Mouse (Mus musculus) G1E (cell line): ENCODE measurements around the gene Myzap.

Experiments used
- CTCF ChIP-seq: IDR thresholded peaks from 2 replicates; pipeline ENCODE4 v1.5.1; 2012; ENCODE audit warnings: low read depth, low read length, inconsistent platforms, mixed read lengths
- GATA1 ChIP-seq: IDR thresholded peaks from 2 replicates; pipeline ENCODE4 v1.6.1; 2012; ENCODE audit warnings: borderline replicate concordance, low read length, inconsistent platforms, mixed read lengths
- GATA2 ChIP-seq: IDR thresholded peaks from 2 replicates; pipeline ENCODE4 v1.6.1; 2012; ENCODE audit warnings: low read depth, low read length, inconsistent platforms, borderline replicate concordance
- POLR2AphosphoS5 ChIP-seq: IDR thresholded peaks from 2 replicates; pipeline ENCODE4 v1.6.1; 2012; ENCODE audit warnings: low read depth, low read length, inconsistent platforms; ENCODE audit not compliant: insufficient replicate concordance

DNA sequence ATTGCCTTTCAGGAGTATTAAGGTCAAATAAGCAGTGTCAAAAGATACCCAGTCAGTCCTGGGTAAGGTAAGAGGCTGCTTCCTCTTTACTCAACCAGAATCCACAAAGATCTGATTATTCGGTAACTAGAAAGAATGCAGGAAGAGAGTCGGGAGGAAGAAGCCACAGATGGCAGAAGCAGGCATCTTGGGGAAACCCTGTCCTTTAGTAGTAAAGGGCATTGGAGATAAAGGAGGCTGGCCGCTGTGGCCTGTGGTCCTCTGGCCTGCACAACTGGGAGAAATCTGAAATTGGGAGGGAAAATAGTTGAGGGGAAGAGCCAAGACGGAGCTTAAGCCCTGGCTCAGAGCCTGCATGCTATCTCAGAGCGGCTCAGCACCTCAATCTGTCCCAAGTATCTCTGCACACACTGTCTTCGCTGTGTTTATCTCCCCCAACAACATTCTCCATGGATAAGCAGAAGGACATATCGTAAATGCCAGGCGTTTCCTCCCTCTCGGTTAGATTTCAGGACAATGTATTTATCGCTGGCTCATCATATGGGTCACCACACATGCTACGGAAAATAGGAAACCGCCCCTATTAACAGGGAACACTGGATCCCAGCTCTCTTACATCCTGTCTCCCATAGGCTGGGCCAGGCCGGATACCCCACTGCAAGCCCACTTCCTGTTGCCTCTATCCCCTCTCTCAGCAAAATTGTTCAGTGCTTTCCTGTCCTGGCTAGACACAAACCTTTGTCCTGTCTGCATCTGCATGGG lies 14.3 kb upstream of the Myzap start:
- TF ChIP-seq CTCF (no peak), GATA2 (no peak), POLR2AphosphoS5 (no peak), GATA1 (no peak)
